Mouse (Mus musculus) G1E (cell line): ENCODE results near the gene Gsto2.

Source experiments
- CTCF ChIP-seq: IDR thresholded peaks from 2 replicates; pipeline ENCODE4 v1.5.1; 2012; ENCODE audit warnings: low read depth, low read length, inconsistent platforms, mixed read lengths
- GATA1 ChIP-seq: IDR thresholded peaks from 2 replicates; pipeline ENCODE4 v1.6.1; 2012; ENCODE audit warnings: borderline replicate concordance, low read length, inconsistent platforms, mixed read lengths
- GATA2 ChIP-seq: IDR thresholded peaks from 2 replicates; pipeline ENCODE4 v1.6.1; 2012; ENCODE audit warnings: low read depth, low read length, inconsistent platforms, borderline replicate concordance
- POLR2AphosphoS5 ChIP-seq: IDR thresholded peaks from 2 replicates; pipeline ENCODE4 v1.6.1; 2012; ENCODE audit warnings: low read depth, low read length, inconsistent platforms; ENCODE audit not compliant: insufficient replicate concordance
- TAL1 ChIP-seq: conservative IDR thresholded peaks from 2 replicates; pipeline ENCODE4 v1.6.1; 2012; ENCODE audit warnings: low read depth, low read length, inconsistent platforms, mixed read lengths

DNA sequence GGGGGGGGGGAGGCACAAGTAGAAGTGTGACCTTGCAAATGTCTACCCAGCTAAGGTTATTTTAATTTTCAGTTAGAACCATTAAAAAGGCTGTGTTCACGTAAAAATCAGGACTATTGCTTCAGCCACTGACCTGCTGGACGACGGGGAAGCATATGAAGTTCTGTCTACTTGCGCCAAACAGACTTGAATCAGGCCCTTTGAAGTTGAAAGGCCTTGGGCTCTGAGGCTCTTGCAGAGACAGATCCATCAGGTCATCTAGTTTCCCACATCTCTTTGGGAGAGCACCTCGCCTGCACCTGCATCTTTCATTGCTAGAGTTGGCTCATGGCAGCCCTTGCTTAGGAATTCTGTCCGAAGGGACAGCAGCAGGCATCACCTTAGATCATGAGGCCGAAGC is 48.0 kb downstream of the Gsto2 start:
- TF ChIP-seq CTCF, result no peak
- no peak for TF ChIP-seq GATA2
- TF ChIP-seq TAL1, result no peak
- no peak for TF ChIP-seq GATA1
- no peak for TF ChIP-seq POLR2AphosphoS5
